Mouse (Mus musculus) lung, postnatal 0 days (tissue): ENCODE measurements around the gene Cdx2. TPM values are rescaled to one million over a fixed set of nuclear protein-coding genes. Genes with fewer than 3 reads are reported as not detected.

Source experiments
- ATAC-seq: fragments of 200-750 bp; cut with Nextera tagmentation; 2 replicates; pipeline ENCODE4 v1.8.0; 2017; ENCODE audit warnings: moderate library complexity
- DNase-seq: peaks from one replicate; pipeline ENCODE4 v3.0.0-alpha.2; 2016; ENCODE audit warnings: low spot score
- H3K27ac ChIP-seq: fragments of 300-500 bp; sonication (generic); 2 replicates; pipeline ENCODE4 v1.5.1; 2014; ENCODE audit warnings: antibody characterized with exemption, mild to moderate bottlenecking, low read length, mixed read lengths
- H3K27me3 ChIP-seq: fragments of 300-500 bp; sonication (generic); replicated peaks from 2 replicates; pipeline ENCODE4 v1.6.1; 2014; ENCODE audit warnings: low read length, mixed read lengths; ENCODE audit not compliant: insufficient read depth
- H3K36me3 ChIP-seq: fragments of 300-500 bp; sonication (generic); 2 replicates; pipeline ENCODE4 v1.6.1; 2014; ENCODE audit warnings: low read length, mixed read lengths; ENCODE audit not compliant: insufficient read depth
- H3K4me1 ChIP-seq: fragments of 300-500 bp; sonication (generic); 2 replicates; pipeline ENCODE4 v1.6.1; 2014; ENCODE audit warnings: antibody characterized with exemption, low read depth, low read length, mixed read lengths; ENCODE audit not compliant: insufficient read depth
- H3K4me2 ChIP-seq: fragments of 300-500 bp; sonication (generic); replicated peaks from 2 replicates; pipeline ENCODE4 v1.6.1; 2014; ENCODE audit warnings: low read depth, mild to moderate bottlenecking, low read length, moderate library complexity, mixed read lengths
- H3K4me3 ChIP-seq: fragments of 300-500 bp; sonication (generic); 2 replicates; pipeline ENCODE4 v1.5.1; 2014; ENCODE audit warnings: low read depth, low read length
- H3K9ac ChIP-seq: fragments of 300-500 bp; sonication (generic); replicated peaks from 2 replicates; pipeline ENCODE4 v1.6.1; 2014; ENCODE audit warnings: low read depth, mild to moderate bottlenecking
- H3K9me3 ChIP-seq: fragments of 300-500 bp; sonication (generic); 2 replicates; pipeline ENCODE4 v1.6.1; 2016; ENCODE audit warnings: low read length, mixed read lengths
- CTCF ChIP-seq: IDR thresholded peaks from 2 replicates; pipeline ENCODE4 v1.5.1; 2016; ENCODE audit warnings: antibody characterized with exemption, mild to moderate bottlenecking
- EP300 ChIP-seq: IDR thresholded peaks from 2 replicates; pipeline ENCODE4 v1.6.1; 2016; ENCODE audit warnings: antibody characterized with exemption, mild to moderate bottlenecking, control low read depth
- WGBS: fragments of 180-500 bp; shearing (Covaris S2); extraction: QIAGEN DNeasy Blood & Tissue Kit; methylation state at CpG from one replicate; pipeline ENCODE4 v1.1.7; 2014; 5-methylcytosine and 5-hydroxymethylcytosine counted together
- polyA plus RNA-seq: library from polyadenylated mRNA; unstranded; fragments of >200 nt; fragmentation: Nextera tagmentation; extraction: Ambion mirVana; gene quantifications from 2 replicates; pipeline ENCODE4 v1.2.1, GENCODE M21; 2015

The Cdx2 gene
- polyA plus RNA-seq, 1 experiment from 2014 or later: not detected

- TF ChIP-seq CTCF: no peak
- TF ChIP-seq EP300: no peak
- Histone ChIP-seq H3K9ac (no peak overlapping the region), H3K4me3 (no peak overlapping the region), H3K27me3 (peaks cover 95% of the 10 kb centered on the region), H3K9me3 (no peaks in the 10 kb centered on the region), H3K36me3 (no peaks in the 10 kb centered on the region), H3K4me2 (no peak overlapping the region), H3K27ac (no peak overlapping the region), H3K4me1 (no peaks in the 10 kb centered on the region)
- ATAC-seq (no peak), DNase-seq (no peak)
- WGBS: 0% methylated on average over 2 of the region's 2 CpGs
These were observed 2.7 kb upstream of the Cdx2 start for GRCm38 (mm10) chr5:147309786-147310185.

GRCm38 (mm10) chr5:147308451-147308850, 1.4 kb upstream of the Cdx2 start:
- H3K9ac ChIP-seq: no peak overlapping the region

DNA sequence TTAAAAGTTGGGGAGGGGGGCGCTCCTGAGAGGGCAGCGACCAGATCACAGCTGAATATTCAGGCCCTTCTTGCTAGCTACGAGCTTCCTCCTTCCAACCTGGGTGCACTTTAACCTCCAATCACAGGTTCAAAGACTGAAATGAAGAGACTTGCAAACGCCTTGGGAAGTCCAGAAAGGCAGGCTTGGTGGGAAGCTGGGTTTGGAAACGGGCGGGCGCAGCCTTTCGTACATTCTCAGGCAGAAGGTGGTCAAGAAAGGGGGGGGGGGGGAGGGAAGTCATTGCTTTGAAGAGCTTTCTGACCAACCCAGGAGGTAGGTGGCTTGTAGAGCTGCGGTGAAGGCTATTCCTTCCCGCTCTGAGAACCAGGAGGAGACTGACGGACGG, 322 bp upstream of the Cdx2 start:
- ATAC-seq (no peak), DNase-seq (no peak)
- WGBS: 2% methylated on average over 12 of the region's 12 CpGs
- H3K9ac ChIP-seq: no peak overlapping the region
- no peaks in the 10 kb centered on the region for H3K36me3 ChIP-seq
- H3K4me1 ChIP-seq: no peaks in the 10 kb centered on the region
- no peak for TF ChIP-seq CTCF
- no peak for TF ChIP-seq EP300
- no peak overlapping the region for H3K4me2 ChIP-seq
- peaks cover 96% of the 10 kb centered on the region for H3K27me3 ChIP-seq
- H3K27ac ChIP-seq: no peak overlapping the region
- H3K4me3 ChIP-seq: no peak overlapping the region
- no peaks in the 10 kb centered on the region for H3K9me3 ChIP-seq

More at GRCm38 (mm10) chr5:147308451-147308850, 1.4 kb upstream of the Cdx2 start:
- Histone ChIP-seq H3K9me3 (no peaks in the 10 kb centered on the region), H3K4me3 (no peak overlapping the region), H3K4me2 (no peak overlapping the region), H3K4me1 (no peaks in the 10 kb centered on the region), H3K27ac (no peak overlapping the region), H3K27me3 (peaks cover 96% of the 10 kb centered on the region), H3K36me3 (no peaks in the 10 kb centered on the region)
- WGBS: 8% methylated on average over 9 of the region's 9 CpGs
- DNase-seq (no peak), ATAC-seq (no peak)
- no peak for TF ChIP-seq CTCF

DNA sequence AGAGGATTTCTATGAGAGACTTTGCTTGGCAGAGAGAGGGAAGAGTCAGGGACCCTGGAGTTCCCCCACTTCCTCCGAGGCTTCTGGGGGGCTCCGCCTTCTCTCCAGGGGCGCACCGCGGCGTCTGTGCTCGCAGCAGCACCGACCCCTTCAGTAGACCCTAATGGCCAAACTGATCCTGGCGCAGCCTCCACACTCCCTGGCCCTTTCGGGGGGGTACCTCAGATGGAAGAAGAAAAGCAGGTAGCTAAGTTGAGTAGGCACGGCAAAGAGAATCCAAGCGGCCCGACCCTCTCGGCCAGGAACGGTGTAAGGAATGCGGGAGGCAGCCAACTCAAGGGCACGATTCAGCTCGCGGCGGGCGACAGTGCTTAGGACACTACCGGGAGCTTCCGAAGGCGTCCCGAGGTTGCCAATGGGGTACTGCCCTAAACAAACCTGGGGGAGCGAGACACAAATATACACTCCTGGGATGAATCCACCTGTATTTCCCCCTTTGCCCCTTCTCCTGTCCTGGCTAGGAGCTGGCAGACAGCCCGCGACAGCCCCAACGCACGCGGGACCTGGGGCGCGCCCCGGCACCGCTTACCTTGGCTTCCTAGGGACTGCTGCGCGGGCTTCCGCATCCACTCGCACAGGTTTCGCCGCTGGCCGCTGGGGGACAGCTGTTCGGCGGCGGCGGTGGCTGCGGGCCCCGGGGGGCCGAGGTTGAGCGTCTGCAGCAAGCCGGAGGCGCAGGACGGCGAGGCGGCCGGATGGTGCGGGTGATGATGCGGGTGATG, 1.0 kb downstream of the Cdx2 start:
- Histone ChIP-seq H3K27me3 (peaks cover 96% of the 10 kb centered on the region), H3K36me3 (no peaks in the 10 kb centered on the region), H3K27ac (no peak overlapping the region), H3K9ac (no peak overlapping the region), H3K4me1 (no peaks in the 10 kb centered on the region), H3K9me3 (no peaks in the 10 kb centered on the region), H3K4me2 (no peak overlapping the region), H3K4me3 (0 out of 2 replicates have a peak overlapping the region, but pooled peaks have one; percentile 10)
- TF ChIP-seq EP300: no peak
- no peak for TF ChIP-seq CTCF
- no peak for ATAC-seq
- DNase-seq: no peak
- whole genome bisulfite sequencing: under 1% methylated on average over 53 of the region's 58 CpGs

DNA sequence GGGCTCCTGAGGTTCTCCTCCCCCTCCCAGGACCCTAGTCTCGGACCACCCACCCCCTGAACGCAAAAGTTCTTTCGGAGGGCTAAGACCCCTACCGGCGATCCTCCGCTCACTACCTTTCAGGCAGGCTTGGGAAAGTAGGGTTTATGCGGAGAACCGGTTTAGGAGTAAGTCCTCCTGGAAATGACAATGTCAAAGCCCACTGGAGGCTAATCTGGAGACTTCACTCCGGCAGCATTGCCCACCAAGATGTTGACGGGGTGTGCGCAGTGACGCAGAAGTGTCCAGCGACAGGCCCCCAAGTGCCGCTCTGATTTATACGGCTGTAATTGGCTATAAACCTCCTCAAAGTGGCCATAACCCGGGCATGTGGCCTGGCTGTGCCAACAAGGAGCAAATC, 1.9 kb downstream of the Cdx2 start:
- ATAC-seq (no peak), DNase-seq (no peak)
- Histone ChIP-seq H3K36me3 (no peaks in the 10 kb centered on the region), H3K9ac (no peak overlapping the region), H3K27me3 (peaks cover 96% of the 10 kb centered on the region), H3K27ac (no peak overlapping the region), H3K4me1 (no peaks in the 10 kb centered on the region), H3K4me3 (0 out of 2 replicates have a peak overlapping the region, but pooled peaks have one; percentile 10), H3K4me2 (no peak overlapping the region), H3K9me3 (no peaks in the 10 kb centered on the region)
- WGBS: 2% methylated on average over 16 of the region's 16 CpGs
- TF ChIP-seq EP300 (no peak), CTCF (no peak)

GRCm38 (mm10) chr5:147304276-147305155, 2.6 kb downstream of the Cdx2 start:
- Histone ChIP-seq H3K27me3 (peaks cover 97% of the 10 kb centered on the region), H3K36me3 (no peaks in the 10 kb centered on the region), H3K9me3 (no peaks in the 10 kb centered on the region), H3K4me3 (no peak overlapping the region), H3K4me1 (no peaks in the 10 kb centered on the region), H3K4me2 (no peak overlapping the region), H3K9ac (no peak overlapping the region), H3K27ac (no peak overlapping the region)
- no peak for TF ChIP-seq EP300
- TF ChIP-seq CTCF: no peak
- ATAC-seq (no peak), DNase-seq (no peak)
- under 1% methylated on average over 52 of the region's 54 CpGs for WGBS
